Mouse (Mus musculus): ENCODE data around the gene L2hgdh. TPM values are rescaled to one million over a fixed set of nuclear protein-coding genes. Genes with fewer than 3 reads are reported as not detected.
"Not testable (repeated sequence)": the region's sequence is repeated elsewhere in the genome, so short reads cannot be mapped to it uniquely, and the experiment has no call there.

L2hgdh gene
- total RNA-seq, 2 experiments from 2014 or later = 9.4 to 12.5 TPM

DNA sequence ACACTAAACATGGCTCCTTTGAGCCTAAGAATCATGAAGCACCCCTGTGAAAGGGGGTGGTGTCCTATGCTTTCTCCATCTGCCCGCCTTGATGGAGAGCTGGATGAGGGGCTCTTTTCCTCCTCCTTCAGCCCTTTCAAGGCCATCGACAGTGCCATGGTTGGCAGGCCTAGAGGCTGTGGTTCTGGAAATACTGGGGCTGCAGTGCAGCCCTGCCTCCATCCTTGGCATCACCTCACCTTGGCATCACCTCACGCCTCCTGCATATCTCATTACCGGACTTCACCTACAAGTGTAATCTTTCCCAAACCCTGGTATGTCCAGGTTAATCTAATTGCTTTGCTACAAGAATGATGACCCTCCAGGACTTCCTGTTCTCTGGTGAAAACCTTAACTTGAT, 48.5 kb downstream of the L2hgdh start:
- DNase-seq = no peak
- intact Hi-C loops (cut with DNase I) = no loop called here

DNA sequence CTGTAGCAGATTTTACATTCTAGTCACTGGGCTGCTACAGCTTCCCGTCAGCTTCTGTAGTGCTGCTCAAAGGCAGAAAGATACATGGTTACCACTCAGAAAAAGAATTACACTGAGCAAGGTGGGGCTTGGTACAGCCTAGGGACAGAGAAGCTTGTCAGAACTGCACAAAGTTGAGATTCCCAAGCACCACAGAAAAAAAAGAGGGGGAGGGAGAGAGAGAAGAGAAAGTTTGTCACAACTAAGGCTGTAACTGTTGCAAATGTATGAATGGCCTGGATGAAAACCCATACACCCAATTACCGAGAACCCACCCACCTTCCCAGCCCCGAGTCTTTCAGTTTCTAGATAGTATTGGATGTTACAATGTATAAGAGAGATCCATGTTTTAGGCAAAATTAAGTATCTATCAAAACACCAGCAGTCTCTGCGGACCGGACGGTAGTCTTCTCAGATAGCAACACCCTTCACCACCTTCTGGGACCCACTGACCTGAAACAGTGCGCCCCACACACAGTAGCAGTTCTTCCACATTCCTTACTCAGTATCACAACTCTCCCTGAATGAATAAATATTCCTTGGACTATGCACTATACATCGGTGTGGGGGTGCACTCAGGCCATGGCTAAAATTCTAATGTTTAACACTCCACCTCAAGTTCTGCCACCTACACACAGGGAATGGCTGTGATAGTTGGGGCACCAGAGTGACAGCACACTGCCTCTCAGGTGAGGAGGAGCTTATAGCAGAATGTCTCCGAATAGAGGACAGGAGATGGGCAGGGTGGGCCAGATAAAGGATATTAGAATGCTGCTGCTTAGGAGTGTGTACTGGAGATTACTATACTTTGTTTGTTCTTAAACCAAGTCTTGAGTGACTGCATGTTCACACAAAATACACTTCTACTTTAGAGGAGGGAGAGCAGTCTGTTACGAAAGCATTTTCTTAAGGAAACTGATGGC, 49.8 kb downstream of the L2hgdh start:
- DNase-seq = no peak
- intact Hi-C loops (cut with DNase I) = no loop called here

DNA sequence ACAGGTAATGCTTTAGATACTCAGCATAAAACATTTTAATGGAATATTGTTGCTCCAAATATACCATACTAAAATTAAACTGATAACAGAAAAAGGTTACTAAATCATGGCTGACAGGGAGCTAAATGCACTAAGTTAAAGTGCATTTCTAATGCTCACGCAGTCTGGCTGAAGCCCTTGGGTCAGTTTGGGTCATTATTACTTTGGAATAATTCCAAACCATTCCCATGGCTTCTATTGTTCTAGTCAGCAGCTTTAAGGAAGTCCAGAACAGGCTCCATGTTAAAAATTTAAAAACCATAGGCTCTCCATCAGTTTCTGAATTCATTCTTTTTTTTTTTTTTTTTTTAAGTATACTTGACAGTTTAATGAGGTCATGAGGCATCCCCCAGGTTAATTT, 50.5 kb downstream of the L2hgdh start:
- intact Hi-C loops (cut with DNase I) = no loop called here
- DNase-seq = no peak

DNA sequence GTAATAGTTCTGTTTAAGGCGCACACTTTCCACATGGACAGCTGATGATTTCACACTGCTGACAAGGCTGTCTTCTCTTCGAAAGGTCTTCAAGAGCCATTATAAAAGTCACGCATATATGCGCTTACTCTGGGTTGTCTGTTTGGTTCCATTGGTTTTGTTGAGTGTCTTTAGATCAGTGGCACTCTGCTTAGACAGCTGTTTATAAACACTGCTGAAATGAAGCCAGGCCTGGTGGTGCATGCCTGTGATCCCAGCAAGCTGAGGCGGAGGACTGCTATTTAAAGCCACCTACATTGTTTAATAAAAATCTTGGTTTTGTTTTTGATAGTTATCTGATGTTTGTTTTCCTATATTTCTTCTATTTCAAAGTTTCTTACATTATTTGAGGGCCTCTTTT, 58.0 kb downstream of the L2hgdh start:
- intact Hi-C loops (cut with DNase I) = no loop called here
- DNase-seq = no peak

DNA sequence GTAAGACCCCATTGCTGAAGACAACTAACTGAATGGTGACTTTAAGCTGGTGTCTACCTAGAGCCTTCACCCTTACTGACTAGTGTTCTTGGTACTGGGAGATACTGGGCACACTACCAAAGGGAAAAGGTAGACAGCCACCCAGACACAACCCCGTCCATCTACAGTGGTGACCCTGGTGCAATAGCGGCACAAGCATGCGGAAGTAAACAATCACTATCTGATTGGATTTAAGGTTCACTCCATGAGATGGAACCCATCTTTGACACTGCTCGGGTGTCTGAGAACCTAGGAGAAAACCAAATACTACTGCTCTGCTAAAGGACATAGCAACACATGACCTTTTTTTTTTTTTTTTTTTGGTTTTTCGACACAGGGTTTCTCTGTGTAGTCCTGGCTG, 63.0 kb downstream of the L2hgdh start:
- no peak for DNase-seq
- intact Hi-C loops (cut with DNase I) = no loop called here

DNA sequence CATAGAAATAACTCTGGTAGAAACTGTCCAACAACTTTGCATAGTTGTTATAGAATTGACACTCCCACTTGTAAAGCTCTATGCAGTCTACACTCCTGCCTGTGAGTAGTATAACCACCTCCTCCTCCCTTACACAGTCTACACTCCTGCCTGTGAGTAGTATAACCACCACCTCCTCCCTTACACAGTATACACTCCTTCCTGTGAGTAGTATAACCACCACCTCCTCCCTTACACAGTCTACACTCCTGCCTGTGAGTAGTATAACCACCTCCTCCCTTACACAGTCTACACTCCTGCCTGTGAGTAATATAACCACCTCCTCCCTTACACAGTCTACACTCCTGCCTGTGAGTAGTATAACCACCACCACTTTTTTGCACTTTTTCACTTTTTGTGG, 70.7 kb downstream of the L2hgdh start:
- DNase-seq; intact Hi-C loops (cut with DNase I): not testable (repeated sequence)

DNA sequence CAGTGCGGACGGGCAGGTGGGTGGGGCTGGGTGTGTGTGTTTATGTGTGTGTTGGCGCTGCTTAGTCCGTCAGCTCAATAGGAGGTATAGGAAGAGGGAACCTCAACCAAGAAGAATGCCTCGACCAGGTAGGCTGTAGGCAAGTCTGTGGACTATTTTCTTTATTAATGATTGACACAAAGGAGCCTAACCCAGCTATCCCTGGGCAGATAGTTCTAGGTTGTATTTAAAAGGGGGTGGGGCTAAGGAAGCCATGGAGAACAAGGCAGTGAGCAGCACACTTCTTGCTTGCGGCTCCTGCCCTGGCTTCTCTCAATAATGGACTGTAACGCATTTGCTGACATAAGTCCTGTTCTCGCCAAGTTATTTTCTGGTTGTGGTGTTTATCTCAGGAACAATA, 75.2 kb downstream of the L2hgdh start:
- DNase-seq = no peak
- intact Hi-C loops (cut with DNase I) = no loop called here

DNA sequence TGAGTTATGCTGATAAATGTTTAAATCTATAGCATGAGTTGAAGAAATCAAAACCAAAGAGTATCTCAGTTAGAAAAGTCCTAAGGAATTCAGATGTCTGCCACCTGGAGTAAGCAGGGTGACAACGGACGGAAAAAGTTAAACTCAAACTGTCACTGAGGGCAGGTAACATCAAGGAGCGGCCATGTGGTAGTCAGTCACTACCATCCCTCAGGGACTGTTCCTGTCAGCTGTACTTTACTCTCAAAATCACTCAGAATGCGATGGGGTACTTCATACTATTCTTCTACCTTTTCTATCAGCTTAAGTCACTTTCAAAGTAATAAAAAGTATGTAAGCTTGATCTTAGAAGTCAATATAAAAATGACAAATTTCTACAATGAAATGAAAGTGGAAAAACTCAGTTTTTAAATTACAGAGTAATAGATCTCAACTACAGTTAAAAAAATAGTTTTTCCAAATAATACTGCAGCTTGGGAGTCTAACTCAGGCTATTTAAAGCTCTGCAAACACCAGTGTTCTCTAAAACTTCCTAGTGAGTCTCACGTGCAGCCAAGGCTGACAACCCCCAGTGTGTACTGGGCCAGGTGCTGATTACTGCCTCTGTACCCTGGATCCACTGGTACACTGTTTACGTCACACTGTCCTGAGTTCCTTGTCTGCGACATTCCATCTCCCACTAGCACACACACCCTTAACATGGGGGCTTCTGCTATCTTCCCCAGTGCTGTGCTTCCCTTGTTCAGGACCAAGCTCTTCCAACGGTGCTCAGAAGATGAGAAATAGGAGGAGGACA, 78.7 kb downstream of the L2hgdh start:
- no peak for DNase-seq
- intact Hi-C loops (cut with DNase I) = no loop called here

DNA sequence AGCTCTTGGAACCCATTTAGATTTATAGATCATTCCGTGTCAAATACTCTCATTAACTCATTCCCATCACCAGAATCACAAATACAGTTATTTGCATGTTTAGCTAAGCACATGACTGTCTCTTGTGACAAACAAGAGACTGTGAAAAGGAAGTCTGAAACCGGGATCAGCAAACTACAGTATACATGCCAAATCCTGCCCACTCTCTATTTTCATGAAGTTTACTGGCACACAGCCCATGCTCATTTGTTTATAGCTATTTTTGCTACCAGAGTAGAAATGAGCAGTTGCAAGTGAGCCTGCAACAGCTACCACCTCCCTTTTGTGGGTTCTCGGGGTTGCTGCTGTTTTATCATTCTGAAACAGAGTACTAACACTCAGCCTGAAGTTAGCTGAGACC, 79.8 kb downstream of the L2hgdh start:
- no peak for DNase-seq
- intact Hi-C loops (cut with DNase I) = no loop called here

DNA sequence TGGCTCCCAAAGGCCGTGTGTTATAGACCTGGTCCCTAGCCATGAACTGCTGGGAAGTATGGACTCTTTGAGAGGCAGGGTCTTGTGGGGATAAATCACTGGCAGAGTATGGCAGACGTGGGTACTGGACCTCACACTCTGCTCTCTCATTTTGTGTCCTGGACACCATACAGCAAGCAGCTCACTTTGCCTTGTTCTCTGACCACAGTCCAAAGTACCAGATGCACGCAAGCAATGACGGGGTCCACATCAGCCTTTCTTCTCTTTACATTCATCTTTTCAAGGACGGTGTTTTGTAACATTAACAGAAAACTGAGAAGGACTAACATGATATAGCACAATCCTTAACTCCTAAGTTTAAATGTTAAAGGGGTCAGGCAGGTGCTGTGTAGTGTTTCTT, 81.8 kb downstream of the L2hgdh start:
- no peak for DNase-seq
- intact Hi-C loops (cut with DNase I) = no loop called here

Small RNA genes within 50 kb of the gene (microRNA-seq; reads per million reads assigned to microRNA genes)
- gene Mir681 = not detected

Other genes with a start within 250 kb of the L2hgdh start
- 10 to 100 TPM; 17.7 to 19.2 TPM for gene Vcpkmt, start 141.8 kb downstream of the L2hgdh start, total RNA-seq (2021)
- gene Sos2, start 43.0 kb downstream of the L2hgdh start, total RNA-seq (2021) = 10 to 100 TPM; 36.3 to 36.6 TPM
- 10 to 100 TPM; 18.0 to 20.8 TPM for gene Atp5s, start 77 bp upstream of the L2hgdh start, total RNA-seq (2021)
- 10 to 100 TPM; 39.4 to 40.8 TPM for gene Cdkl1, start 66.4 kb upstream of the L2hgdh start, total RNA-seq (2021)
- gene Atl1, start 167.7 kb upstream of the L2hgdh start, total RNA-seq (2021) = 100 to 1,000 TPM; 168 to 187 TPM
- 10 to 100 TPM; 48.6 to 57.3 TPM for gene Map4k5, start 168.3 kb upstream of the L2hgdh start, total RNA-seq (2021)